Mouse (Mus musculus): ENCODE data around the gene Ascc2. TPM values are rescaled to one million over a fixed set of nuclear protein-coding genes. Genes with fewer than 3 reads are reported as not detected.

The Ascc2 gene
- 17.9 and 18.4 TPM in 2 replicates for polyA plus RNA-seq (2015; fragmentation: Nextera tagmentation; extraction: Ambion mirVana)

DNA sequence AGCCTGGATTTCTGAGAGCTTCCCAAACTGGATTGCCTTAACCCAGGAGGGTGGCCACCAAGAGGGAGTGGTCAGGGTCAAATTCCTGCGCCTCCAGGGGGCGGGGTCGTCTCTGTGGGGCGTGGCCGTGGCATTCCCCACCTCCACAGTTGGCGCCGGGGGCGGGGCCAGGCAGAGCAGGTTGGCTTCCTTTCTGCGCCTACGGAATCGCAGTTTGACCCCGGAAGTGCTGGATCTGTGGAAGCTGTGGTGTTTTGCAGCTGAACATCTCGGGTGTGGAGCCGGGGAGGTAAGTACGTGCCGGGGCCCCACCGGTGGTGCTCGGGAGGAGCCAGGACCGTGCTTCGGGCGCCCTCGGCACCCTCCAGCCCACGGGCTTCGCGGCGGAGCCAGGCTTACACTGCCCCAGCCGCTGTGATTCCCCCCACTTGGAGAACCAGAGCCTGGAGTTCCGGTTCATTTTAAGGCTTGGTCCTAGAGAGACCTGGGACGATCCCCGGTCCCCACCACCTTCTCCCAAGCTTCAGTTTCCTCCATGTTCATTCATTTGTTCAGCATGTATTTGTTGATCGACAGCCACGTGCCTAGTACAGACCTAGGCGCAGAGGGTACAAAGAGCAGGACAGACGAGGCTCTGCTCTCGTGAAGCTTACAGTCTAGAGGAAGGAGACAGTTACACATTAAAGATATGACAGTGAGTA is at the start of gene Ascc2:
Gene Ascc2, plus strand, starts transcription at position 214 of the 701 bp plus-strand sequence.
- H3K4me3 ChIP-seq (replicated peaks), result peak within 1 kb of the TSS; percentile 77
- peaks cover 21% of the 10 kb centered on the region; the same call in 1 of the 2 replicates for H3K36me3 ChIP-seq (replicated peaks)
- no peaks in the 10 kb centered on the region for H3K9me3 ChIP-seq (replicated peaks)
- H3K9ac ChIP-seq, result peak within 1 kb of the TSS; percentile 72
- H3K4me1 ChIP-seq (replicated peaks), result peaks cover 53% of the 10 kb centered on the region
- peak within 1 kb of the TSS; percentile 91 for H3K27ac ChIP-seq (replicated peaks)
- no peaks in the 10 kb centered on the region for H3K27me3 ChIP-seq
- peak within 1 kb of the TSS; percentile 78 for H3K4me2 ChIP-seq
- under 1% methylated on average over 35 of the region's 35 CpGs for WGBS (ENCODE audit: insufficient replicate concordance)
- ATAC-seq (ENCODE audit: insufficient read depth), result peak; percentile 90

GRCm38 (mm10) chr11:4591811-4592210 is 45.7 kb upstream of the Ascc2 start:
- Histone ChIP-seq H3K4me3 (replicated peaks) (peak overlapping the region; percentile 97), H3K4me2 (peak overlapping the region; percentile 69), H3K36me3 (replicated peaks) (peaks cover 23% of the 10 kb centered on the region), H3K9me3 (replicated peaks) (no peaks in the 10 kb centered on the region), H3K4me1 (replicated peaks) (peaks cover 47% of the 10 kb centered on the region), H3K27me3 (no peaks in the 10 kb centered on the region), H3K27ac (replicated peaks) (peak overlapping the region; percentile 51), H3K9ac (peak overlapping the region; percentile 33)
- WGBS (ENCODE audit: insufficient replicate concordance), result 70% methylated on average over 4 of the region's 4 CpGs
- ATAC-seq (ENCODE audit: insufficient read depth), result no peak

GRCm38 (mm10) chr11:4593491-4593848 is 44.1 kb upstream of the Ascc2 start:
- Histone ChIP-seq H3K27ac (replicated peaks) (peak overlapping the region; percentile 95), H3K4me2 (peak overlapping the region; percentile 69), H3K9me3 (replicated peaks) (no peaks in the 10 kb centered on the region), H3K9ac (peak overlapping the region; percentile 100), H3K4me3 (replicated peaks) (peak overlapping the region; percentile 97), H3K36me3 (replicated peaks) (peaks cover 11% of the 10 kb centered on the region), H3K4me1 (replicated peaks) (peaks cover 40% of the 10 kb centered on the region), H3K27me3 (no peaks in the 10 kb centered on the region)
- no peak for ATAC-seq (ENCODE audit: insufficient read depth)
- 15% methylated on average over 5 of the region's 5 CpGs for WGBS (ENCODE audit: insufficient replicate concordance)

DNA sequence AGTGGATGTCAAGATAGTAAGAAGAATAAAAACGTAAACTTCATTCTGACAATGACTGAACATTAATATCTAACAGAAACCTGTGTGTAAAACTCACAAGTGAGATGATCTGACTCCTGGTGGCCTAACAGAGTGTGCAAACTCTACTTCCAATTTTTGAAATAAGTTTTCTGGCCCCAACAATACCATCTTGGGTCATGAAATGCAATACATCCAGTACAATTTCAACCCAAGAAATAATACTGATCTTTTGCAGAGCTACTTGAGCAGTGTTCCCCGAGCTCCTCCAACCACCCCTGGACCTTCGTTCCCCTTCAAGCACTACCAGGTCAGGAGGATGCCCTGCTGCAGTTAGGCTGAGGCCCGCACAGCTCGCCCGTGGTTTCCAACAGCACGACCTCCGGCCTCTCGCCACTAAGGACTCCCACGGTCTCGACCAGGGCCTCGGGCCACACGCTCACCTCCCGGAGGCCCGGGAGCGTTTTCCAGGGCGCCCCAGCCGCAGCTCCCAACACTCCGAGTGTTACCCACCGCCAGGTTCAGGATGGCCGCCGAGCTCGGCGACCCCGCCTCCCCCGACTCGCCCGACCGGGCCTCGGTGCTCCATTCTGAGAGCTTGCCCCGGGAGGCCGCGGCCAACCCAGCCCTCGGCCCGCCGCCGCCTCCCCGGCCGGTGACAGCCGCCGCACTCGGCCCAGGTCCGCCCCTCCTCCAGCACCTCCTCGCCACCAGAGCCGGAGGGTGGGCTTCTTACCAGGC is 43.5 kb upstream of the Ascc2 start:
- H3K4me2 ChIP-seq, result peak overlapping the region; percentile 69
- peak; percentile 85 for ATAC-seq (ENCODE audit: insufficient read depth)
- no peaks in the 10 kb centered on the region for H3K27me3 ChIP-seq
- peak overlapping the region; percentile 95 for H3K27ac ChIP-seq (replicated peaks)
- H3K9me3 ChIP-seq (replicated peaks), result no peaks in the 10 kb centered on the region
- peaks cover 40% of the 10 kb centered on the region for H3K4me1 ChIP-seq (replicated peaks)
- H3K36me3 ChIP-seq (replicated peaks), result peaks cover 9% of the 10 kb centered on the region
- peak overlapping the region; percentile 100 for H3K9ac ChIP-seq
- peak overlapping the region; percentile 97 for H3K4me3 ChIP-seq (replicated peaks)
- under 1% methylated on average over 45 of the region's 45 CpGs for WGBS (ENCODE audit: insufficient replicate concordance)

DNA sequence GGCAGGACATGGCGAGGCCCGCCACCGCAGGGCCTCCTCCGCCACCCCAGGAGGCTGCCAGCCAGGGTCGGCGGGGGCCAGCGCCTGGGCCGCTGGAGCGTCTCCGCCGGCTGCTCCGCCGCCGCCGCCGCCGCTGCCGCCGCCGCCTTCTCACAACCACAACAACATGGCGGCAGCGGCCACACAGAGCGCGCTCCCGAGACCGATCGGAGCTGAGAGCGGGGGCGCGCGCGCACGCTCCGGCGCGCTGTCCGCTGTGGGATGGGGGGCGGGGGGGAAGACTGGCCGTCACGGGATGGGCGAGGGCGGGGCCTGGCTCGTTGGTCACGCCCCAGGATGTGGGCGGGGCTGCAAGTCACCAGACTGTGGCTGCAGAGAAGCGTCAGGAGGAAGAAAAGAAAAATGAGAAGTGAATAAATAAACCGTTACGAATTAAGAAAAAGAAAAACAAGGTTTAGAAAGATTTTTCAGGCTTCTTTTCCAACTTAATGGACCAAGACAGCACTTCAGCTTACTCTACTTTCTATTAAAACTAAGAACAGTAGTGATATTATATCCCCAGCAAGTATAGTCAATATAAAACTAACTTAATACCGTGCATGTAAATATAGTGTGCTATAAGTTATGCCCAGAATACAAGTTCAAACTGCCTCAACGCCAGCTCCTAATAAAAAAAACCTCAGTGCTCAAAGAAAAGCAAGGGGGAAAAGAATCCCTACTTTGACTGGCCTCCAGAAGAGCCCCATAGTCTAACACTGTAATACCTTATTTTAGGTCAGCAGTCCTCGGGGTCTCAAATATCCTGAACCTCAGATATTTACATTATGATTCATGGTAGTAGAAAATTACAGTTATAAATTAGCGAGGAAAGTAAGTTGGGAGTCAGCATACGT is 42.7 kb upstream of the Ascc2 start, which contains the start of gene Mtmr3:
Gene Mtmr3, minus strand, starts transcription at position 256 of the 893 bp plus-strand sequence.
- Histone ChIP-seq H3K27me3 (no peaks in the 10 kb centered on the region), H3K27ac (replicated peaks) (peak within 1 kb of the TSS; percentile 95), H3K4me2 (peak within 1 kb of the TSS; percentile 69), H3K4me1 (replicated peaks) (peaks cover 37% of the 10 kb centered on the region), H3K9me3 (replicated peaks) (no peaks in the 10 kb centered on the region), H3K9ac (peak within 1 kb of the TSS; percentile 100), H3K4me3 (replicated peaks) (peak within 1 kb of the TSS; percentile 97), H3K36me3 (replicated peaks) (0 out of 2 replicates have a peak, but pooled peaks cover under 1% of the 10 kb centered on the region)
- ATAC-seq (ENCODE audit: insufficient read depth), result peak; percentile 92
- WGBS (ENCODE audit: insufficient replicate concordance), result 2% methylated on average over 53 of the region's 53 CpGs

DNA sequence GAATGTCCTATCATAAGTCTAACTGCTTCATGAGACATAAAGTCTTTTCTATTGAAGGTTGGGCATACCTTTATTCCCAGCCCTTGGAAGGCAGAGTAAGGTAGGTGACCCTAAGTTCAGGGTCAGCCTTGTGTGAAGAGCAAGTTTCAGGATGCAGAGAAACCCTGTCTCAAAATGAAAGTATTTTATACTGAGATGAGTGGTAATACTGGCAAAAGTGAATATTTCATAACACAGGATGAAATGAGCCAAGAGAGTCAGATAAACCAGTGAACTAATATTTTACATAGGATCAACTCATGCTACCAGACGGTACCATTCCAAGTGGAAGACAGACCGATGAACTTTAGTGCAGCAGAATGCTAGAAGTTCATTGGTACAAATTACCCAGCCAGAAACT is 39.1 kb upstream of the Ascc2 start:
- Histone ChIP-seq H3K9ac (no peak overlapping the region), H3K4me1 (replicated peaks) (peaks cover 17% of the 10 kb centered on the region), H3K4me3 (replicated peaks) (no peak overlapping the region), H3K36me3 (replicated peaks) (no peaks in the 10 kb centered on the region), H3K27me3 (peaks cover 10% of the 10 kb centered on the region; the same call in 1 of the 2 replicates), H3K9me3 (replicated peaks) (no peaks in the 10 kb centered on the region), H3K4me2 (no peak overlapping the region), H3K27ac (replicated peaks) (no peak overlapping the region)
- ATAC-seq (ENCODE audit: insufficient read depth), result no peak
- WGBS (ENCODE audit: insufficient replicate concordance), result 76% methylated on average over 2 of the region's 2 CpGs

DNA sequence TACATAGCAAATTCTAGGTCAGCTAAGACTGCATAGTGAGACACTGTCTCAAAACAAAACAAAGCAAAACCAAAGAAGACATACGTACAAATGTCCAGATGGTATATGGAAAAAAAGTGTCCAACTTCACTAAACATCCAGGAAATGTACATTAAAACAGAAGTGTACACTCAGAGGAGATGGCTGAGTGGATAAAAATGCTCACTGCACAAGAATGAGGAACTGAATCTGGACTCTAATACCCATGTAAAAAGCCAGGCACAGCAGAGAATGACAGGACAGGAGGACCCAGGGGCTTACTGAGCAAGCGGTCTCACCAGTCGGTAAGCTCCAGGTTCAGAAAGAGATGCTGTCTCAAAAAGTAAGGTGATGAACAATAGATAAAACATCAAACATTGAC is 37.6 kb upstream of the Ascc2 start:
- 44% methylated on average over 3 of the region's 3 CpGs for WGBS (ENCODE audit: insufficient replicate concordance)
- ATAC-seq (ENCODE audit: insufficient read depth), result no peak
- peaks cover 19% of the 10 kb centered on the region for H3K4me1 ChIP-seq (replicated peaks)

GRCm38 (mm10) chr11:4601890-4602289 is 35.7 kb upstream of the Ascc2 start:
- no peaks in the 10 kb centered on the region for H3K36me3 ChIP-seq (replicated peaks)
- H3K9ac ChIP-seq, result no peak overlapping the region
- ATAC-seq (ENCODE audit: insufficient read depth), result no peak
- H3K4me1 ChIP-seq (replicated peaks), result peaks cover 17% of the 10 kb centered on the region
- H3K4me2 ChIP-seq, result no peak overlapping the region
- no peak overlapping the region for H3K27ac ChIP-seq (replicated peaks)
- H3K27me3 ChIP-seq, result peaks cover 28% of the 10 kb centered on the region
- no peaks in the 10 kb centered on the region for H3K9me3 ChIP-seq (replicated peaks)
- WGBS (ENCODE audit: insufficient replicate concordance), result 69% methylated on average over 5 of the region's 5 CpGs
- H3K4me3 ChIP-seq (replicated peaks), result no peak overlapping the region

More for the DNA sequence above, 37.6 kb upstream of the Ascc2 start:
- Histone ChIP-seq H3K9ac (no peak overlapping the region), H3K27me3 (peaks cover 25% of the 10 kb centered on the region), H3K4me2 (no peak overlapping the region), H3K36me3 (replicated peaks) (no peaks in the 10 kb centered on the region), H3K9me3 (replicated peaks) (no peaks in the 10 kb centered on the region), H3K4me3 (replicated peaks) (no peak overlapping the region), H3K27ac (replicated peaks) (no peak overlapping the region)

GRCm38 (mm10) chr11:4602691-4603441 is 34.7 kb upstream of the Ascc2 start:
- no peak for ATAC-seq (ENCODE audit: insufficient read depth)
- no peak overlapping the region for H3K4me3 ChIP-seq (replicated peaks)
- H3K4me1 ChIP-seq (replicated peaks), result peaks cover 17% of the 10 kb centered on the region
- H3K27me3 ChIP-seq, result peaks cover 28% of the 10 kb centered on the region
- H3K4me2 ChIP-seq, result no peak overlapping the region; the same call in 1 of the 2 replicates
- no peak overlapping the region for H3K27ac ChIP-seq (replicated peaks)
- no peaks in the 10 kb centered on the region for H3K36me3 ChIP-seq (replicated peaks)
- H3K9me3 ChIP-seq (replicated peaks), result no peaks in the 10 kb centered on the region
- 33% methylated on average over 12 of the region's 12 CpGs for WGBS (ENCODE audit: insufficient replicate concordance)
- H3K9ac ChIP-seq, result no peak overlapping the region

- H3K4me3 ChIP-seq (replicated peaks), result no peak overlapping the region
- H3K36me3 ChIP-seq (replicated peaks), result no peaks in the 10 kb centered on the region
- WGBS (ENCODE audit: insufficient replicate concordance), result 21% methylated on average over 6 of the region's 6 CpGs
- H3K9me3 ChIP-seq (replicated peaks), result no peaks in the 10 kb centered on the region
- no peak for ATAC-seq (ENCODE audit: insufficient read depth)
- no peak overlapping the region for H3K9ac ChIP-seq
- H3K27me3 ChIP-seq, result peaks cover 28% of the 10 kb centered on the region
- peaks cover 17% of the 10 kb centered on the region for H3K4me1 ChIP-seq (replicated peaks)
- no peak overlapping the region for H3K27ac ChIP-seq (replicated peaks)
- H3K4me2 ChIP-seq, result no peak overlapping the region
Observed at GRCm38 (mm10) chr11:4604441-4604840, 33.1 kb upstream of the Ascc2 start.
